Comparison of ENCODE assay signal across 8 mouse cellular contexts in genomic region chr13:111904616-111905212, GRCm38 (mm10).
DNase-seq lines count a peak whose midpoint lies in the region; ATAC-seq lines count a peak whose summit lies in the region.

No protein-coding gene starts in this region.

- peak; percentile 15 for DNase-seq in kidney, postnatal 14 days
- no peak for DNase-seq in kidney, postnatal 25 days
- DNase-seq in cerebellum, postnatal 14 days = peak; percentile 74 to 80
- peak; percentile 72 for DNase-seq in left cerebral cortex, adult 11 months (ENCODE audit: low spot score)
- no peak for DNase-seq in ovary, postnatal 10 days (ENCODE audit: low spot score)
- DNase-seq in thymus, postnatal 25 days = no peak

- peak overlapping the region; percentile 66 for H3K4me2 ChIP-seq in heart, embryonic 13.5 days
- H3K4me2 ChIP-seq in midbrain, embryonic 12.5 days (replicated peaks) = peak overlapping the region; percentile 43

- peak overlapping the region; percentile 65 for H3K9ac ChIP-seq in heart, embryonic 13.5 days
- H3K9ac ChIP-seq in midbrain, embryonic 12.5 days (replicated peaks) = no peak overlapping the region; the same call in 1 of the 2 replicates

- no peaks in the 10 kb centered on the region for H3K36me3 ChIP-seq in heart, embryonic 13.5 days
- H3K36me3 ChIP-seq in midbrain, embryonic 12.5 days = no peaks in the 10 kb centered on the region

- no peaks in the 10 kb centered on the region for H3K27me3 ChIP-seq in heart, embryonic 13.5 days (replicated peaks)
- no peaks in the 10 kb centered on the region for H3K27me3 ChIP-seq in midbrain, embryonic 12.5 days

- peak overlapping the region; percentile 79 for H3K27ac ChIP-seq in heart, embryonic 13.5 days (replicated peaks)
- H3K27ac ChIP-seq in midbrain, embryonic 12.5 days (replicated peaks) = peak overlapping the region; percentile 81

- WGBS in heart, embryonic 13.5 days = 16% methylated on average over 16 of the region's 17 CpGs
- WGBS in midbrain, embryonic 12.5 days = 15% methylated on average over 16 of the region's 17 CpGs

- no peaks in the 10 kb centered on the region for H3K9me3 ChIP-seq in heart, embryonic 13.5 days
- no peaks in the 10 kb centered on the region for H3K9me3 ChIP-seq in midbrain, embryonic 12.5 days

- peaks cover 20% of the 10 kb centered on the region for H3K4me1 ChIP-seq in heart, embryonic 13.5 days
- H3K4me1 ChIP-seq in midbrain, embryonic 12.5 days = peaks cover 11% of the 10 kb centered on the region

- peak overlapping the region; percentile 34 for H3K4me3 ChIP-seq in heart, embryonic 13.5 days
- H3K4me3 ChIP-seq in midbrain, embryonic 12.5 days = peak overlapping the region; percentile 6; the same call in 1 of the 2 replicates

- no peak for ATAC-seq in heart, embryonic 13.5 days (ENCODE audit: extremely low read depth, insufficient number of reproducible peaks, low FRiP score, low TSS enrichment)
- peak; percentile 89 for ATAC-seq in midbrain, embryonic 12.5 days (ENCODE audit: low FRiP score, low read depth)

Comparison
In these comparisons a context has a peak if more than half of its experiments do, and no peak if none do; other contexts are left out.
1. DNase-seq: peak in kidney, postnatal 14 days (single experiment), cerebellum, postnatal 14 days (2 of 2) and left cerebral cortex, adult 11 months (single experiment); none in kidney, postnatal 25 days (0 of 2), ovary, postnatal 10 days (single experiment) and thymus, postnatal 25 days (single experiment).